Comparison of ENCODE assay signal across 8 mouse cellular contexts in the genomic region with DNA sequence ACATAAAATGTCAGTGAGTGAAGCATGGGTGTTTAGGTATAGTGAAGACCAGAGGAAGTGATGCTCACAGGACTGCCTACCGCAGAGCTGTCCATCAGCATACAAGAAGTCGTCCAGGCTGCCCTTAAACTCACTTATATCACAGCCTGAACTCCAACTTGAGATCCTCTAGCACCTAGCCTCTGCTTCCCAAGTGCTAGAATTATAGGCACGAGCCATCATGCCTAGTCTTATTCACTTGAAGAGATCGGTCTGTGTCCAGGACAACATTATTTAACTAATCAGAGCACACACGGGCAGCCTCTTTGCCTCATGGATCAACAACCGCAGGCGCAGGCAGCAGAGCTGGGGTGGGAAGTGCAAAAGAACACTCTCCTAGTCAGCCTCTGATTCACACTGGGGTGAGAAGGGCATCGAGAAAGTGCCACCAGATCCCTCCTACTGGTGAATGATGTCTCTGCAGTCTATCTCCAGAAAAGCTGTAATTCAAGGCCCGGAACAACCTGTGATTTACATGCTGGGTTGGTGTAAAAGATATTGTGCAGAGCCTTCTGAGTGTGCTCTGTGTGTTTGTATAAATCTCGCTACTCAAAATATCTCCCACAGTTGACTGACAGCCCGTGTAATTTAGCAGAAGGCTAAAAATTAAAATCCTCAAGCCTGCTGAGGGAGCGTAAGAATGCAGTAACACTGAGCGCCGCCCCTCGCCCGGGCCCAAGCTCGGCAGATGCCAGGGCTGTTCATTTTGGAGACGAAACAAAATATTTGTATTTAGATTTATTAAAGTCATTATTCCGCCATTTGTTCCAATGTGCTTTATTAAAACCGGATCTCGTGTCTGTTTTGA.
DNase-seq lines count a peak whose midpoint lies in the region; ATAC-seq and TF ChIP-seq lines count a peak whose summit lies in the region.

No protein-coding gene starts in this region.

- no peak for TF ChIP-seq EP300 in CH12.LX (IDR thresholded peaks at IDR 0.05; ENCODE audit: low read length)

- peak; percentile 90 for ATAC-seq in forebrain, embryonic 14.5 days
- no peak for ATAC-seq in hindbrain, embryonic 13.5 days (ENCODE audit: low FRiP score)

- no peaks in the 10 kb centered on the region for H3K79me2 ChIP-seq in CH12.LX (replicated peaks; ENCODE audit: control insufficient read depth, extremely low read depth, insufficient read depth, poor library complexity, severe bottlenecking)

- no peaks in the 10 kb centered on the region for H3K9me3 ChIP-seq in CH12.LX (replicated peaks; ENCODE audit: low read length)
- H3K9me3 ChIP-seq in forebrain, embryonic 14.5 days (replicated peaks; ENCODE audit: control insufficient read depth, low read length): no peaks in the 10 kb centered on the region
- no peaks in the 10 kb centered on the region for H3K9me3 ChIP-seq in hindbrain, embryonic 13.5 days

- no peaks in the 10 kb centered on the region for H3K36me3 ChIP-seq in CH12.LX (replicated peaks in 1 of 2; ENCODE audit: control insufficient read depth in 1 of 2, insufficient read depth in 1 of 2, low read length in 1 of 2)
- H3K36me3 ChIP-seq in forebrain, embryonic 14.5 days (ENCODE audit: control insufficient read depth, insufficient read depth, low read length): no peaks in the 10 kb centered on the region
- H3K36me3 ChIP-seq in hindbrain, embryonic 13.5 days: no peaks in the 10 kb centered on the region

- no peak for TF ChIP-seq POLR2A in CH12.LX (IDR thresholded peaks at IDR 0.05; ENCODE audit: low read depth, low read length)

- no peak overlapping the region for H3K9ac ChIP-seq in CH12.LX (ENCODE audit: insufficient read depth, low read depth)
- H3K9ac ChIP-seq in forebrain, embryonic 14.5 days (ENCODE audit: low read length): no peak overlapping the region
- H3K9ac ChIP-seq in hindbrain, embryonic 13.5 days: no peak overlapping the region

- dilution Hi-C loops in CH12.LX (cut with MboI; ENCODE audit: extremely low pct_ligation_motif_present, extremely low pct_unique_long_range_greater_than_20kb, low sequenced_read_pairs): no loop called here

- H3K4me1 ChIP-seq in CH12.LX (ENCODE audit: control insufficient read depth in 1 of 2, insufficient read depth in 2 of 2): peaks cover 0 to 18% of the 10 kb centered on the region in 2 experiments; a peak in 3 of 4 replicates
- H3K4me1 ChIP-seq in forebrain, embryonic 14.5 days (ENCODE audit: control insufficient read depth, insufficient read depth, low read length): peaks cover 27% of the 10 kb centered on the region
- H3K4me1 ChIP-seq in hindbrain, embryonic 13.5 days (replicated peaks): peaks cover 40% of the 10 kb centered on the region

- no peak overlapping the region for H3K4me2 ChIP-seq in CH12.LX (ENCODE audit: insufficient read depth, low read depth, poor library complexity, severe bottlenecking)
- H3K4me2 ChIP-seq in forebrain, embryonic 14.5 days (ENCODE audit: low read length): peak overlapping the region; percentile 38
- H3K4me2 ChIP-seq in hindbrain, embryonic 13.5 days: peak overlapping the region; percentile 35

- peak; percentile 74 for DNase-seq in CH12.LX (ENCODE audit: extremely low read depth)
- peak; percentile 82 for DNase-seq in brain, embryonic 18.5 days (ENCODE audit: low read depth, low spot score)
- DNase-seq in forebrain, embryonic 14.5 days (ENCODE audit: low spot score): peak; percentile 94
- DNase-seq in layer of hippocampus, postnatal 36 days: peak; percentile 42
- DNase-seq in lung, postnatal 14 days: peak; percentile 53
- DNase-seq in retina, postnatal 7 days (ENCODE audit: low read depth, low spot score): peak; percentile 42
- DNase-seq in ovary, postnatal 10 days (ENCODE audit: low spot score): no peak

- TF ChIP-seq CTCF in CH12.LX (conservative IDR thresholded peaks at IDR 0.05 in 1 of 2, IDR thresholded peaks at IDR 0.05 in 1 of 2; ENCODE audit: low read depth in 2 of 2, low read length in 2 of 2): peak; percentile 58 to 76; a peak in 3 of 4 replicates

- WGBS in forebrain, embryonic 14.5 days: 8% methylated on average over 21 of the region's 21 CpGs
- 9% methylated on average over 21 of the region's 21 CpGs for WGBS in hindbrain, embryonic 13.5 days

- in situ Hi-C loops in CH12.LX (cut with MboI; ENCODE audit: low pct_ligation_motif_present, low pct_unique_long_range_greater_than_20kb, low sequenced_read_pairs): loop anchor here (25.0 kb wide), 1 partner anchor 215 kb away; no protein-coding TSS in a partner anchor

- no peak overlapping the region for H3K4me3 ChIP-seq in CH12.LX (replicated peaks in 1 of 3; ENCODE audit: low read depth in 2 of 3, low read length in 2 of 3, poor library complexity in 1 of 3)
- H3K4me3 ChIP-seq in forebrain, embryonic 14.5 days (ENCODE audit: low read depth, low read length): no peak overlapping the region
- H3K4me3 ChIP-seq in hindbrain, embryonic 13.5 days: no peak overlapping the region

- no peak overlapping the region for H3K27ac ChIP-seq in CH12.LX (ENCODE audit: insufficient read depth, low read depth)
- peak overlapping the region; percentile 15; the same call in 1 of the 2 replicates for H3K27ac ChIP-seq in forebrain, embryonic 14.5 days (ENCODE audit: low read depth, low read length)
- H3K27ac ChIP-seq in hindbrain, embryonic 13.5 days: peak overlapping the region; percentile 48; the same call in 1 of the 2 replicates

- TF ChIP-seq RAD21 in CH12.LX (IDR thresholded peaks at IDR 0.05; ENCODE audit: low read depth, low read length): peak; percentile 83

- no peaks in the 10 kb centered on the region for H3K27me3 ChIP-seq in CH12.LX (replicated peaks)
- 0 out of 2 replicates have a peak, but pooled peaks cover 4% of the 10 kb centered on the region for H3K27me3 ChIP-seq in forebrain, embryonic 14.5 days (replicated peaks; ENCODE audit: control insufficient read depth, insufficient read depth, low read length)
- peaks cover 26% of the 10 kb centered on the region for H3K27me3 ChIP-seq in hindbrain, embryonic 13.5 days

TF ChIP-seq in CH12.LX, 34 proteins besides CTCF, POLR2A, EP300 and RAD21:
- TF ChIP-seq USF2 (conservative IDR thresholded peaks at IDR 0.05; ENCODE audit: low read depth, low read length) (no peak), TCF12 (IDR thresholded peaks at IDR 0.05; ENCODE audit: low read depth, low read length) (no peak), HCFC1 (IDR thresholded peaks at IDR 0.05; ENCODE audit: low read depth, low read length) (no peak), RCOR1 (conservative IDR thresholded peaks at IDR 0.05; ENCODE audit: low read depth, low read length) (no peak), ZC3H11A (IDR thresholded peaks at IDR 0.05; ENCODE audit: low read depth, low read length) (peak; percentile 65), BHLHE40 (IDR thresholded peaks at IDR 0.05; ENCODE audit: low read depth, low read length) (no peak), JUN (IDR thresholded peaks at IDR 0.05; ENCODE audit: insufficient read depth, low read depth, low read length) (no peak), NRF1 (IDR thresholded peaks at IDR 0.05; ENCODE audit: low read depth, low read length) (no peak), MAX (IDR thresholded peaks at IDR 0.05; ENCODE audit: low read length) (no peak), CHD2 (IDR thresholded peaks at IDR 0.05; ENCODE audit: low read length) (no peak), SMC3 (IDR thresholded peaks at IDR 0.05; ENCODE audit: low read depth, low read length) (peak; percentile 89), MYC (IDR thresholded peaks at IDR 0.05; ENCODE audit: low read depth, low read length) (0 out of 2 replicates have a peak, but pooled peaks have one; percentile 37), MAFK (IDR thresholded peaks at IDR 0.05; ENCODE audit: insufficient replicate concordance, low read length) (no peak), SIN3A (IDR thresholded peaks at IDR 0.05; ENCODE audit: low read length) (0 out of 2 replicates have a peak, but pooled peaks have one; percentile 26), POLR2AphosphoS2 (IDR thresholded peaks at IDR 0.05; ENCODE audit: low read depth, low read length) (no peak), IRF4 (IDR thresholded peaks at IDR 0.05; ENCODE audit: low read depth, low read length) (0 out of 2 replicates have a peak, but pooled peaks have one; percentile 25), ELF1 (IDR thresholded peaks at IDR 0.05; ENCODE audit: low read depth, low read length) (peak; percentile 44; the same call in 1 of the 2 replicates), TBP (conservative IDR thresholded peaks at IDR 0.05; ENCODE audit: low read depth, low read length) (no peak), KAT2A (IDR thresholded peaks at IDR 0.05; ENCODE audit: insufficient replicate concordance, low read length) (no peak), GABPA (IDR thresholded peaks at IDR 0.05; ENCODE audit: insufficient replicate concordance, low read depth, low read length) (no peak), MEF2A (IDR thresholded peaks at IDR 0.05; ENCODE audit: borderline replicate concordance, low read depth, low read length) (0 out of 2 replicates have a peak, but pooled peaks have one; percentile 53), ZMIZ1 (IDR thresholded peaks at IDR 0.05; ENCODE audit: low read depth, low read length) (no peak), MAZ (IDR thresholded peaks at IDR 0.05; ENCODE audit: low read depth, low read length) (0 out of 2 replicates have a peak, but pooled peaks have one; percentile 34), PAX5 (IDR thresholded peaks at IDR 0.05; ENCODE audit: low read length) (no peak), USF1 (IDR thresholded peaks at IDR 0.05; ENCODE audit: low read depth, low read length) (no peak), ZKSCAN1 (IDR thresholded peaks at IDR 0.05; ENCODE audit: borderline replicate concordance, low read depth, low read length) (no peak), NELFE (IDR thresholded peaks at IDR 0.05; ENCODE audit: low read depth, low read length) (0 out of 2 replicates have a peak, but pooled peaks have one; percentile 20), JUND (conservative IDR thresholded peaks at IDR 0.05; ENCODE audit: low read depth, low read length) (peak; percentile 31; the same call in 1 of the 2 replicates), ETS1 (conservative IDR thresholded peaks at IDR 0.05; ENCODE audit: low read depth, low read length) (no peak)
